Mouse (Mus musculus): ENCODE measurements around the gene Dnaic2. TPM values are rescaled to one million over a fixed set of nuclear protein-coding genes. Genes with fewer than 3 reads are reported as not detected.

The Dnaic2 gene
- polyA plus RNA-seq, 1 experiment from 2014 or later = 1.1 TPM

GRCm38 (mm10) chr11:114687574-114688188 is 39.5 kb upstream of the Dnaic2 start:
- Histone ChIP-seq H3K9me3 (no peaks in the 10 kb centered on the region), H3K4me1 (peaks cover 21% of the 10 kb centered on the region), H3K4me3 (no peak overlapping the region), H3K36me3 (peaks cover 4% of the 10 kb centered on the region; the same call in 1 of the 2 replicates), H3K4me2 (no peak overlapping the region), H3K27ac (no peak overlapping the region), H3K9ac (no peak overlapping the region), H3K27me3 (no peaks in the 10 kb centered on the region)
- no peak for ATAC-seq (ENCODE audit: insufficient number of reproducible peaks, low FRiP score, low TSS enrichment, low read depth)
- WGBS = 32% methylated on average over 9 of the region's 10 CpGs

DNA sequence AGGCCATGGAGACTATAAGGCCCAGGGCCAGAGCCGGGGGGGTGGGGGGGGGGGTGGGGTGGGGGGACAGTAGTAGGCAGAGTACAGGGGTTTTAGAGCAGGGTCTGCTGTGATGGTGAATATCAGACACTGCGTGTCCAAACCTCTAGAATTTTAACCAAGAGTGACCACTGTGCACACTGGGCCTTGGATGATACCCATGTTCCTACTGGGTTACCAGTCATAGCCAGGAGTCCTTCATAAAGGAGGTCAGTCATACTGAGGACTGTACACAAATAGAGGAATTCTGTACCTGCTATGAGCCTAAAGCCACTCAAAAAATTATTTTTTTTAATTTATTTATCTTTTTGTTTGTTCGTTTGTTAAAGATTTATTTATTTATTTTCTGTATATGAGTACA is 38.5 kb upstream of the Dnaic2 start:
- Histone ChIP-seq H3K36me3 (peaks cover 10% of the 10 kb centered on the region; the same call in 1 of the 2 replicates), H3K27me3 (no peaks in the 10 kb centered on the region), H3K27ac (no peak overlapping the region), H3K4me3 (no peak overlapping the region), H3K4me1 (peaks cover 20% of the 10 kb centered on the region), H3K9ac (no peak overlapping the region), H3K9me3 (no peaks in the 10 kb centered on the region), H3K4me2 (no peak overlapping the region)
- WGBS = 95% methylated on average over 2 of the region's 3 CpGs
- no peak for ATAC-seq (ENCODE audit: insufficient number of reproducible peaks, low FRiP score, low TSS enrichment, low read depth)

DNA sequence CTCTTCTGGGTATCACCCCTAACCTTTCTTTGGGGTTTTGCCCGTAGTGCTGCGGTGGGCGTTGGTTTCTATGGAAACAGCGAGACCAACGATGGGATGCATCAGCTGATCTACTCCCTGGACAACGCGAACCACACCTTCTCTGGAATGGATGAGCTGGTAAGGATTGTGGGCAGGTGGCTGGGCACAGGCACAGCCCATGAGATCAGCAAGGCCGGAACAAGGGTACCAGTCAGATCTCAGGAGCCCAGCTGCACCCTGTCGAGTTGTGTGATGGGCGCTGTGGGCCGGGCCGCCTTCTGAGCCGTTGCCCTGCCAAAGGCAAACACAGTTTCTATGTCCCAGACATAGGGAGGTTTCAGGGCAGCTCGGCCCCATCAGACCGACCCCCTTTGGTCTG is 37.0 kb upstream of the Dnaic2 start:
- ATAC-seq (ENCODE audit: insufficient number of reproducible peaks, low FRiP score, low TSS enrichment, low read depth) = no peak
- Histone ChIP-seq H3K27ac (no peak overlapping the region), H3K9ac (no peak overlapping the region), H3K4me1 (peaks cover 8% of the 10 kb centered on the region), H3K36me3 (peaks cover 10% of the 10 kb centered on the region; the same call in 1 of the 2 replicates), H3K4me2 (no peak overlapping the region), H3K9me3 (no peaks in the 10 kb centered on the region), H3K27me3 (no peaks in the 10 kb centered on the region), H3K4me3 (no peak overlapping the region)
- 92% methylated on average over 15 of the region's 15 CpGs for WGBS

- Histone ChIP-seq H3K4me1 (peaks cover 4% of the 10 kb centered on the region; the same call in 1 of the 2 replicates), H3K9me3 (no peaks in the 10 kb centered on the region), H3K4me3 (no peak overlapping the region), H3K27me3 (no peaks in the 10 kb centered on the region), H3K27ac (no peak overlapping the region), H3K4me2 (no peak overlapping the region), H3K9ac (no peak overlapping the region), H3K36me3 (peaks cover 12% of the 10 kb centered on the region)
- 55% methylated on average over 6 of the region's 6 CpGs for WGBS
- ATAC-seq (ENCODE audit: insufficient number of reproducible peaks, low FRiP score, low TSS enrichment, low read depth) = no peak
Observed at GRCm38 (mm10) chr11:114691454-114692182, 35.6 kb upstream of the Dnaic2 start.

GRCm38 (mm10) chr11:114692601-114693000 is 34.6 kb upstream of the Dnaic2 start:
- H3K27ac ChIP-seq = no peak overlapping the region
- H3K4me2 ChIP-seq = no peak overlapping the region
- no peak overlapping the region for H3K4me3 ChIP-seq
- peaks cover 4% of the 10 kb centered on the region; the same call in 1 of the 2 replicates for H3K4me1 ChIP-seq
- no peak overlapping the region for H3K9ac ChIP-seq
- H3K36me3 ChIP-seq = peaks cover 20% of the 10 kb centered on the region
- H3K27me3 ChIP-seq = no peaks in the 10 kb centered on the region
- no peaks in the 10 kb centered on the region for H3K9me3 ChIP-seq
- 46% methylated on average over 7 of the region's 7 CpGs for WGBS
- no peak for ATAC-seq (ENCODE audit: insufficient number of reproducible peaks, low FRiP score, low TSS enrichment, low read depth)

- WGBS = 94% methylated on average over 6 of the region's 6 CpGs
- no peak overlapping the region for H3K27ac ChIP-seq
- no peaks in the 10 kb centered on the region for H3K4me1 ChIP-seq
- H3K36me3 ChIP-seq = peaks cover 20% of the 10 kb centered on the region
- no peak overlapping the region for H3K4me3 ChIP-seq
- no peaks in the 10 kb centered on the region for H3K9me3 ChIP-seq
- ATAC-seq (ENCODE audit: insufficient number of reproducible peaks, low FRiP score, low TSS enrichment, low read depth) = no peak
- no peak overlapping the region for H3K9ac ChIP-seq
- no peaks in the 10 kb centered on the region for H3K27me3 ChIP-seq
- no peak overlapping the region for H3K4me2 ChIP-seq
Observed at GRCm38 (mm10) chr11:114693456-114693855, 33.8 kb upstream of the Dnaic2 start.

- 78% methylated on average over 2 of the region's 2 CpGs for WGBS
Observed at GRCm38 (mm10) chr11:114694451-114694850, 32.8 kb upstream of the Dnaic2 start.

GRCm38 (mm10) chr11:114698496-114698895 is 28.7 kb upstream of the Dnaic2 start:
- Histone ChIP-seq H3K27me3 (no peaks in the 10 kb centered on the region), H3K9ac (no peak overlapping the region), H3K27ac (no peak overlapping the region), H3K36me3 (peaks cover 11% of the 10 kb centered on the region), H3K4me2 (no peak overlapping the region), H3K9me3 (no peaks in the 10 kb centered on the region), H3K4me1 (peaks cover 1% of the 10 kb centered on the region; the same call in 1 of the 2 replicates), H3K4me3 (no peak overlapping the region)
- 89% methylated on average over 7 of the region's 7 CpGs for WGBS
- ATAC-seq (ENCODE audit: insufficient number of reproducible peaks, low FRiP score, low TSS enrichment, low read depth) = no peak

More at GRCm38 (mm10) chr11:114694451-114694850, 32.8 kb upstream of the Dnaic2 start:
- H3K9ac ChIP-seq = no peak overlapping the region
- H3K27ac ChIP-seq = no peak overlapping the region
- no peak overlapping the region for H3K4me2 ChIP-seq
- no peaks in the 10 kb centered on the region for H3K4me1 ChIP-seq
- no peak overlapping the region for H3K4me3 ChIP-seq
- ATAC-seq (ENCODE audit: insufficient number of reproducible peaks, low FRiP score, low TSS enrichment, low read depth) = no peak
- H3K9me3 ChIP-seq = no peaks in the 10 kb centered on the region
- peaks cover 20% of the 10 kb centered on the region for H3K36me3 ChIP-seq
- no peaks in the 10 kb centered on the region for H3K27me3 ChIP-seq

DNA sequence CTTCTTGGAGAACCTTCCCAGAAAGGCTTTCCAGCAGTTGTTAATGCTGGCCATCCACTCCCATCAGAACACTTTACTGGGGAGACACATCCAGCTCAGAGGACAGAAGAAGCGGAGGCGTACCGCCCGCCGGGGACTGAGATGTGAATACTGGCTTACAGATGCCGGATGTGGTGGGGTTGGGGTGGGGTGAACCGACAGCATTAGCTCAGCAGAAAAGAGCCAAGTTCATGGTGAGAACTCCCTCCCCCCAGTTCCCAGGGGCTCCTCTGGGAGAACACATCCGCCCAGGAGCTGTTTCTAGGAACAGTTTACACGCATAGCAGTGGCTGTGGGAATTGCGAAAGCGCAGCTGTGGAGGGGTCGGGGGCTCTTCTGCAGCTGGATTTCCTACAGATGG is 27.7 kb upstream of the Dnaic2 start:
- no peak for ATAC-seq (ENCODE audit: insufficient number of reproducible peaks, low FRiP score, low TSS enrichment, low read depth)
- WGBS = 62% methylated on average over 12 of the region's 12 CpGs
- no peak overlapping the region for H3K4me3 ChIP-seq

GRCm38 (mm10) chr11:114702311-114702995 is 24.8 kb upstream of the Dnaic2 start:
- WGBS = 82% methylated on average over 15 of the region's 15 CpGs
- no peak overlapping the region for H3K4me2 ChIP-seq
- peaks cover 13% of the 10 kb centered on the region for H3K4me1 ChIP-seq
- no peak overlapping the region for H3K4me3 ChIP-seq
- no peaks in the 10 kb centered on the region for H3K27me3 ChIP-seq
- H3K27ac ChIP-seq = no peak overlapping the region
- no peaks in the 10 kb centered on the region for H3K9me3 ChIP-seq
- H3K9ac ChIP-seq = no peak overlapping the region
- no peak for ATAC-seq (ENCODE audit: insufficient number of reproducible peaks, low FRiP score, low TSS enrichment, low read depth)
- peaks cover 9% of the 10 kb centered on the region; the same call in 1 of the 2 replicates for H3K36me3 ChIP-seq

More for the DNA sequence above, 27.7 kb upstream of the Dnaic2 start:
- Histone ChIP-seq H3K4me1 (peaks cover 11% of the 10 kb centered on the region), H3K9me3 (no peaks in the 10 kb centered on the region), H3K4me2 (no peak overlapping the region), H3K36me3 (peaks cover 11% of the 10 kb centered on the region), H3K27me3 (no peaks in the 10 kb centered on the region), H3K9ac (no peak overlapping the region), H3K27ac (no peak overlapping the region)

- peaks cover 14% of the 10 kb centered on the region for H3K36me3 ChIP-seq
- WGBS = 83% methylated on average over 6 of the region's 6 CpGs
- H3K9me3 ChIP-seq = no peaks in the 10 kb centered on the region
- no peak overlapping the region for H3K9ac ChIP-seq
- no peak overlapping the region for H3K4me2 ChIP-seq
- peaks cover 13% of the 10 kb centered on the region for H3K4me1 ChIP-seq
- H3K27me3 ChIP-seq = no peaks in the 10 kb centered on the region
- no peak overlapping the region for H3K4me3 ChIP-seq
- H3K27ac ChIP-seq = no peak overlapping the region
- ATAC-seq (ENCODE audit: insufficient number of reproducible peaks, low FRiP score, low TSS enrichment, low read depth) = no peak
Observed at GRCm38 (mm10) chr11:114702996-114703361, 24.2 kb upstream of the Dnaic2 start.
